Mouse (Mus musculus): ENCODE data around the gene Nfe2l1. TPM values are rescaled to one million over a fixed set of nuclear protein-coding genes. Genes with fewer than 3 reads are reported as not detected.

The Nfe2l1 gene
- polyA plus RNA-seq, 1 experiment from 2014 or later, result 28.0 TPM

DNA sequence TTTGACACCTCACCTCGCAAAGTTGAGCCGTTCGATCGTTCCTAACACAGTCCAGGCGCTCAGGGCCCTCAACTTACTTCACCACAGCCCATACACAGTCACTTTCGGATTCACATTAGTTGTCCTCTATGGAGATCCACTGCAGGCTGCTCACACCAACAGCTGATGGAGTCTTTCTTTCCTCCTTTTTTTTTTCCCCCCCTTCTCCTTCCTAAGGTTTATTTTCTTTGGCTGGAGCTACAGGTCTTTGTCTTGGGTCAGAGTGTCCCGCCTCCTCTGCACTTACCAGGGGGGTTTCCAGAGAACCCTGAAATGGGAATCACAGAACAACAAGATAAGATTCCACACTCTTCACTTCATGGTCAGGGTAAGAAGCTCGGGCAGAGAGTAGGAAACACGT lies 1.9 kb downstream of the Nfe2l1 start:
- 83% methylated on average over 9 of the region's 9 CpGs for WGBS
- H3K9ac ChIP-seq (ENCODE audit: low read length), result peak overlapping the region; percentile 37; the same call in 1 of the 2 replicates
- H3K27ac ChIP-seq (ENCODE audit: low read depth, low read length), result no peak overlapping the region
- H3K27me3 ChIP-seq (replicated peaks; ENCODE audit: control insufficient read depth, insufficient read depth, low read length), result no peaks in the 10 kb centered on the region
- peaks cover 24% of the 10 kb centered on the region for H3K36me3 ChIP-seq (ENCODE audit: control insufficient read depth, insufficient read depth, low read length)
- ATAC-seq, result no peak
- no peaks in the 10 kb centered on the region for H3K9me3 ChIP-seq (replicated peaks; ENCODE audit: control insufficient read depth, low read length)
- DNase-seq (ENCODE audit: low spot score), result no peak
- H3K4me1 ChIP-seq (ENCODE audit: control insufficient read depth, insufficient read depth, low read length), result peaks cover 51% of the 10 kb centered on the region
- H3K4me2 ChIP-seq (ENCODE audit: low read length), result peak overlapping the region; percentile 20; the same call in 1 of the 2 replicates
- no peak overlapping the region for H3K4me3 ChIP-seq (ENCODE audit: low read depth, low read length)

GRCm38 (mm10) chr11:96827062-96827581 lies 2.6 kb downstream of the Nfe2l1 start:
- Histone ChIP-seq H3K9ac (ENCODE audit: low read length) (no peak overlapping the region), H3K27me3 (replicated peaks; ENCODE audit: control insufficient read depth, insufficient read depth, low read length) (no peaks in the 10 kb centered on the region), H3K36me3 (ENCODE audit: control insufficient read depth, insufficient read depth, low read length) (peaks cover 31% of the 10 kb centered on the region), H3K4me2 (ENCODE audit: low read length) (peak overlapping the region; percentile 18), H3K9me3 (replicated peaks; ENCODE audit: control insufficient read depth, low read length) (no peaks in the 10 kb centered on the region), H3K4me3 (ENCODE audit: low read depth, low read length) (no peak overlapping the region), H3K4me1 (ENCODE audit: control insufficient read depth, insufficient read depth, low read length) (peaks cover 51% of the 10 kb centered on the region), H3K27ac (ENCODE audit: low read depth, low read length) (no peak overlapping the region)
- WGBS, result 80% methylated on average over 12 of the region's 12 CpGs
- ATAC-seq (no peak), DNase-seq (ENCODE audit: low spot score) (no peak)

- Histone ChIP-seq H3K27ac (ENCODE audit: low read depth, low read length) (no peak overlapping the region; the same call in 1 of the 2 replicates), H3K9me3 (replicated peaks; ENCODE audit: control insufficient read depth, low read length) (no peaks in the 10 kb centered on the region), H3K4me3 (ENCODE audit: low read depth, low read length) (no peak overlapping the region), H3K4me1 (ENCODE audit: control insufficient read depth, insufficient read depth, low read length) (peaks cover 51% of the 10 kb centered on the region), H3K36me3 (ENCODE audit: control insufficient read depth, insufficient read depth, low read length) (peaks cover 37% of the 10 kb centered on the region), H3K27me3 (replicated peaks; ENCODE audit: control insufficient read depth, insufficient read depth, low read length) (no peaks in the 10 kb centered on the region), H3K4me2 (ENCODE audit: low read length) (peak overlapping the region; percentile 18), H3K9ac (ENCODE audit: low read length) (no peak overlapping the region)
- DNase-seq (ENCODE audit: low spot score) (no peak), ATAC-seq (no peak)
- WGBS, result 85% methylated on average over 2 of the region's 2 CpGs
Measured at GRCm38 (mm10) chr11:96826481-96826880, 3.3 kb downstream of the Nfe2l1 start.

DNA sequence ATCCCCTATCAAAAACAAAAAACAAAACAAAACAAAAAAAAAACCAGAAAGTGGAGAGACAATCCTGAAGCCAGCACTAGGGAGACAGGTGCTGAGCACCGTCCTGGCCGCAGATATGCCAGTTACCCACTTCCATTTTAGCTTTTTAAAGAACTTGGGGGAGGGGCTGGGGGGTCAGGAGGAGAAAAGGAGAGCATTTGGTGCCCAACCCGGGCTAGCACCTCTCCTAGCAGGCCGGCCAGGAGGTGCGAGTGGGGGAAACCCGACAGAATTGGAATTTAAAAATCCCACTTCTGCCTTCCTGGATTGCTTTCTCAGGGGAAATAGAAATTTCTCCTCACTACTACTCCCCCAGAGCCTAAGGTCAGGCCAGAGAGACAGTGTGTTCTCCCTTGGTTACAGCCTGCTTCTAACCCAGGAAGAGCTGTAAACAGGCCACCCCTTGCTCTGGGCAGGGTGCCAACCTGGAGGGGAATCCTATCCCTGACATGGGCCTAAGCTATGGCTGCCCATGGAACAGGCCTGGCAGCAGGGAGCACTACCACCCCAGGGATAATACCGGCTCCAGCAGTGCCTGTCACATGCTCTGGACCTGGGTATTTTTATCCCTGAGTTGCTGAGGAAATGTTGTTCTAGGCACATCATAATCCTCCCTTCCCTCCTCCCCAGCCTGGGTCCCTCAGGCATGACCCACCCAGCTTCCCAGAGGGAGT lies 4.8 kb downstream of the Nfe2l1 start:
- Histone ChIP-seq H3K9me3 (replicated peaks; ENCODE audit: control insufficient read depth, low read length) (no peaks in the 10 kb centered on the region), H3K27me3 (replicated peaks; ENCODE audit: control insufficient read depth, insufficient read depth, low read length) (no peaks in the 10 kb centered on the region), H3K27ac (ENCODE audit: low read depth, low read length) (peak overlapping the region; percentile 86), H3K4me1 (ENCODE audit: control insufficient read depth, insufficient read depth, low read length) (peaks cover 48% of the 10 kb centered on the region), H3K9ac (ENCODE audit: low read length) (peak overlapping the region; percentile 66), H3K4me2 (ENCODE audit: low read length) (peak overlapping the region; percentile 92), H3K4me3 (ENCODE audit: low read depth, low read length) (peak overlapping the region; percentile 43; the same call in 1 of the 2 replicates), H3K36me3 (ENCODE audit: control insufficient read depth, insufficient read depth, low read length) (peaks cover 53% of the 10 kb centered on the region)
- ATAC-seq (no peak), DNase-seq (ENCODE audit: low spot score) (peak; percentile 53)
- 36% methylated on average over 7 of the region's 7 CpGs for WGBS

DNA sequence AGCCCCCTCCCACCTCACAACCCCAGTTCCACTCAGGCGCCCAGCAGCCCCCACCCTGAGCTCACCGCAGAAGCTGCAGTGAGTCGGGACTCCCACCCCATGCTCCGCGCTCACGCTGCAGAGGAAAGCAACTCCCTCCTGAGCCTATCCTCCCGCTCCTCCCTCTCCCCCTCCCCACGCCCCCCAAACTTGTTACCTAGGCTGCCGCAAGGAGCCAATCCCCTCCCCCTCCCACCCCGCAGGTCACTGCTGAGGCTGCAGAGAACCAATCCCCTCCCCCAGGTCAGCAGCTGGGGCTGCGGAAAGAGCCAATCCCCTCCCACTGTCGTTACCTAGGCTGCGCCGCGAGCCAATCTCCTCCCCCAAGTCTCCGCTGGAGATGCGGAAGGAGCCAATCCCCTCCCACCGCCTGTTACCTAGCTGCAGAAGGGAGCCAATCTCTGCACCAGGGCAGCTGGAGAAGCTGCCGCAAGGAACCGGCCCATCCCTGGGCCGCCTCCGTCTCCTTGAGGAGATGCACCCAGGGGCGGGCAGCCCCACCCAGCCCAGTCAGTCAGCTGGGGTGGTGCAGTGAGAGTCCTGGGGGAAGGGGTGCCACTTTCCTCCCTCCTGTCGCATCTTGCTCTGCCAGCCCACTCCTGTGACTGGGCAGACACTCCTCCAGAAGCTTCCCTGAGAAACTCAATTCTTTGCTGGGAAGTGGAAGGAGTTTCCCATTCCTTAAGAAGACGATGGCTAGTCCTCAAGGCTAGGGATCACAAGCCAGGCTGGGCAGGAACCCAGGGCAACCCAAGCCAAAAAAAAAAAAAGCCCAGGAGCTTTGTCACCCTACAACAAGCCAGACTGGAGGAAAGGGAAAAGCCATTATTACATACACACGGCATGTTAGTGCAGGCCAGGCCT lies 5.6 kb downstream of the Nfe2l1 start:
- under 1% methylated on average over 26 of the region's 26 CpGs for WGBS
- no peaks in the 10 kb centered on the region for H3K9me3 ChIP-seq (replicated peaks; ENCODE audit: control insufficient read depth, low read length)

DNA sequence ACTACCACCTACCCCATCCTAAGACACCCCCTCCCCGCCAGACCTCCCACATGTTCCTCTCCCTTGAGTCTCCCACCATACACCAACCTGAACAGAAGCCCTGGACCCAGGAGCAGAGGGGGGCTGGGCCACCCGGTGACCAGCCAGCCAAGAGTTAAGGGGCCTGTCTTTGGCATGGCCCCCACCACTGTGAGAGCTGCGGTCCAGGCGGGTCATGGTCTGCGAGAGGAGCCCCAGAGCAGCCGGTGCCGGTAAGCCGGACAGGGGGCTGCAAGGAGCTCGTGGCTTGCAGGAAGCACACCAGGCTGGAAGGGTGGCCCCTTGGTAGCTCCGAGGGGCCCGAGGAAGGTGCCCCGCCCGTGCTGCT lies 6.3 kb downstream of the Nfe2l1 start:
- DNase-seq (ENCODE audit: low spot score) (no peak), ATAC-seq (peak; percentile 22)
- no peaks in the 10 kb centered on the region for H3K9me3 ChIP-seq (replicated peaks; ENCODE audit: control insufficient read depth, low read length)
- peaks cover 43% of the 10 kb centered on the region for H3K4me1 ChIP-seq (ENCODE audit: control insufficient read depth, insufficient read depth, low read length)
- H3K4me3 ChIP-seq (ENCODE audit: low read depth, low read length), result peak overlapping the region; percentile 43
- H3K27ac ChIP-seq (ENCODE audit: low read depth, low read length), result peak overlapping the region; percentile 86
- peaks cover 68% of the 10 kb centered on the region for H3K36me3 ChIP-seq (ENCODE audit: control insufficient read depth, insufficient read depth, low read length)
- H3K4me2 ChIP-seq (ENCODE audit: low read length), result peak overlapping the region; percentile 92
- WGBS, result 3% methylated on average over 12 of the region's 13 CpGs
- no peaks in the 10 kb centered on the region for H3K27me3 ChIP-seq (replicated peaks; ENCODE audit: control insufficient read depth, insufficient read depth, low read length)
- peak overlapping the region; percentile 66 for H3K9ac ChIP-seq (ENCODE audit: low read length)

More for the DNA sequence above, 5.6 kb downstream of the Nfe2l1 start:
- peak; percentile 93 for ATAC-seq
- peaks cover 61% of the 10 kb centered on the region for H3K36me3 ChIP-seq (ENCODE audit: control insufficient read depth, insufficient read depth, low read length)
- H3K27ac ChIP-seq (ENCODE audit: low read depth, low read length), result peak overlapping the region; percentile 86
- H3K9ac ChIP-seq (ENCODE audit: low read length), result peak overlapping the region; percentile 66
- peak overlapping the region; percentile 92 for H3K4me2 ChIP-seq (ENCODE audit: low read length)
- peak overlapping the region; percentile 43 for H3K4me3 ChIP-seq (ENCODE audit: low read depth, low read length)
- DNase-seq (ENCODE audit: low spot score), result peak; percentile 96
- no peaks in the 10 kb centered on the region for H3K27me3 ChIP-seq (replicated peaks; ENCODE audit: control insufficient read depth, insufficient read depth, low read length)
- peaks cover 48% of the 10 kb centered on the region for H3K4me1 ChIP-seq (ENCODE audit: control insufficient read depth, insufficient read depth, low read length)

GRCm38 (mm10) chr11:96822675-96823470 lies 6.9 kb downstream of the Nfe2l1 start:
- Histone ChIP-seq H3K4me1 (ENCODE audit: control insufficient read depth, insufficient read depth, low read length) (peaks cover 38% of the 10 kb centered on the region), H3K9ac (ENCODE audit: low read length) (peak overlapping the region; percentile 66), H3K4me3 (ENCODE audit: low read depth, low read length) (peak overlapping the region; percentile 43), H3K27ac (ENCODE audit: low read depth, low read length) (no peak overlapping the region), H3K27me3 (replicated peaks; ENCODE audit: control insufficient read depth, insufficient read depth, low read length) (no peaks in the 10 kb centered on the region), H3K4me2 (ENCODE audit: low read length) (peak overlapping the region; percentile 92), H3K9me3 (replicated peaks; ENCODE audit: control insufficient read depth, low read length) (no peaks in the 10 kb centered on the region), H3K36me3 (ENCODE audit: control insufficient read depth, insufficient read depth, low read length) (peaks cover 71% of the 10 kb centered on the region)
- ATAC-seq (no peak), DNase-seq (ENCODE audit: low spot score) (no peak)
- WGBS, result 39% methylated on average over 4 of the region's 4 CpGs

GRCm38 (mm10) chr11:96821956-96822355 lies 7.8 kb downstream of the Nfe2l1 start:
- H3K27me3 ChIP-seq (replicated peaks; ENCODE audit: control insufficient read depth, insufficient read depth, low read length), result no peaks in the 10 kb centered on the region
- H3K4me3 ChIP-seq (ENCODE audit: low read depth, low read length), result no peak overlapping the region
- no peak overlapping the region for H3K27ac ChIP-seq (ENCODE audit: low read depth, low read length)
- ATAC-seq (no peak), DNase-seq (ENCODE audit: low spot score) (no peak)
- peaks cover 32% of the 10 kb centered on the region for H3K4me1 ChIP-seq (ENCODE audit: control insufficient read depth, insufficient read depth, low read length)
- H3K36me3 ChIP-seq (ENCODE audit: control insufficient read depth, insufficient read depth, low read length), result peaks cover 71% of the 10 kb centered on the region
- H3K9ac ChIP-seq (ENCODE audit: low read length), result no peak overlapping the region
- no peaks in the 10 kb centered on the region for H3K9me3 ChIP-seq (replicated peaks; ENCODE audit: control insufficient read depth, low read length)
- 93% methylated on average over 10 of the region's 10 CpGs for WGBS
- H3K4me2 ChIP-seq (ENCODE audit: low read length), result no peak overlapping the region
